Mouse (Mus musculus) embryonic fibroblast, embryonic 13.5 days (primary cell): Measurements from ENCODE around the gene Cavin1. TPM values are rescaled to one million over a fixed set of nuclear protein-coding genes. Genes with fewer than 3 reads are reported as not detected.

Experiments used
- H3K27ac ChIP-seq: 2 replicates; pipeline ENCODE4 v1.5.1; 2012; ENCODE audit warnings: low read length, control low read depth, inconsistent platforms; ENCODE audit not compliant: insufficient read depth
- H3K4me1 ChIP-seq: 2 replicates; pipeline ENCODE4 v1.6.1; 2011; ENCODE audit warnings: low read length; ENCODE audit not compliant: control insufficient read depth, insufficient read depth
- H3K4me3 ChIP-seq: 2 replicates; pipeline ENCODE4 v1.5.1; 2011; ENCODE audit warnings: mild to moderate bottlenecking, control low read depth, low read length; ENCODE audit not compliant: insufficient read depth
- CTCF ChIP-seq: IDR thresholded peaks from 2 replicates; pipeline ENCODE4 v1.5.1; 2011; ENCODE audit warnings: mild to moderate bottlenecking, control low read depth, low read length, moderate library complexity, borderline replicate concordance; ENCODE audit not compliant: insufficient read depth
- POLR2A ChIP-seq: IDR thresholded peaks from 2 replicates; pipeline ENCODE4 v1.6.1; 2011; ENCODE audit warnings: low read depth, mild to moderate bottlenecking, control low read depth, low read length, moderate library complexity
- polyA plus RNA-seq: library from polyadenylated mRNA; stranded (reverse); fragments of >200 nt; gene quantifications from 2 replicates; pipeline ENCODE4 v1.2.4, GENCODE M21; 2011; ENCODE audit warnings: low read depth; ENCODE audit not compliant: missing spikeins, insufficient read length

Gene Cavin1
- polyA plus RNA-seq, 1 experiment = 387 TPM

- Histone ChIP-seq H3K4me3 (peak overlapping the region; percentile 94), H3K27ac (peak overlapping the region; percentile 81), H3K4me1 (peaks cover 13% of the 10 kb centered on the region)
- TF ChIP-seq CTCF (no peak), POLR2A (no peak)
Observed at GRCm38 (mm10) chr11:100938112-100938511, 32.6 kb downstream of the Cavin1 start.

GRCm38 (mm10) chr11:100937295-100937694, 33.4 kb downstream of the Cavin1 start:
- TF ChIP-seq CTCF = no peak
- no peak for TF ChIP-seq POLR2A
- Histone ChIP-seq H3K27ac (no peak overlapping the region), H3K4me3 (peak overlapping the region; percentile 94), H3K4me1 (peaks cover 13% of the 10 kb centered on the region)

- H3K4me3 ChIP-seq = 0 out of 2 replicates have a peak overlapping the region, but pooled peaks have one; percentile 4
- peak overlapping the region; percentile 75 for H3K27ac ChIP-seq
- TF ChIP-seq POLR2A (no peak), CTCF (no peak)
- peaks cover 13% of the 10 kb centered on the region for H3K4me1 ChIP-seq
Observed at GRCm38 (mm10) chr11:100935373-100936355, 35.0 kb downstream of the Cavin1 start.

- Histone ChIP-seq H3K27ac (no peak overlapping the region; the same call in 1 of the 2 replicates), H3K4me1 (peaks cover 6% of the 10 kb centered on the region), H3K4me3 (no peak overlapping the region)
- TF ChIP-seq POLR2A = no peak
- no peak for TF ChIP-seq CTCF
Observed at GRCm38 (mm10) chr11:100931254-100931921, 39.3 kb downstream of the Cavin1 start.

- Histone ChIP-seq H3K4me1 (peaks cover 6% of the 10 kb centered on the region), H3K4me3 (no peak overlapping the region), H3K27ac (no peak overlapping the region)
- no peak for TF ChIP-seq CTCF
- no peak for TF ChIP-seq POLR2A
Observed at GRCm38 (mm10) chr11:100930611-100931010, 40.1 kb downstream of the Cavin1 start.

- Histone ChIP-seq H3K4me1 (no peaks in the 10 kb centered on the region), H3K4me3 (no peak overlapping the region), H3K27ac (no peak overlapping the region)
- TF ChIP-seq POLR2A = no peak
- no peak for TF ChIP-seq CTCF
Observed at GRCm38 (mm10) chr11:100927386-100927785, 43.3 kb downstream of the Cavin1 start.

- no peak for TF ChIP-seq POLR2A
- no peak overlapping the region for H3K4me3 ChIP-seq
- no peak overlapping the region for H3K27ac ChIP-seq
- no peaks in the 10 kb centered on the region for H3K4me1 ChIP-seq
Observed at GRCm38 (mm10) chr11:100924386-100924919, 46.2 kb downstream of the Cavin1 start.

- Histone ChIP-seq H3K27ac (no peak overlapping the region), H3K4me1 (no peaks in the 10 kb centered on the region), H3K4me3 (no peak overlapping the region)
- no peak for TF ChIP-seq CTCF
- no peak for TF ChIP-seq POLR2A
Observed at GRCm38 (mm10) chr11:100920887-100921624, 49.6 kb downstream of the Cavin1 start.

GRCm38 (mm10) chr11:100918007-100918406, 52.7 kb downstream of the Cavin1 start:
- TF ChIP-seq POLR2A = no peak
- Histone ChIP-seq H3K27ac (no peak overlapping the region), H3K4me3 (no peak overlapping the region), H3K4me1 (peaks cover 4% of the 10 kb centered on the region)
